Mouse (Mus musculus): ENCODE data around the gene Stxbp5. TPM values are rescaled to one million over a fixed set of nuclear protein-coding genes. Genes with fewer than 3 reads are reported as not detected.

Gene Stxbp5
- polyA plus RNA-seq, 1 experiment from 2014 or later = 6.0 TPM

GRCm38 (mm10) chr10:9732065-9732749, 168.7 kb downstream of the Stxbp5 start:
- Histone ChIP-seq H3K4me1 (no peaks in the 10 kb centered on the region), H3K27me3 (no peaks in the 10 kb centered on the region), H3K4me3 (no peak overlapping the region), H3K36me3 (ENCODE audit: poor library complexity, severe bottlenecking) (no peaks in the 10 kb centered on the region), H3K4me2 (no peak overlapping the region), H3K9me3 (replicated peaks) (no peaks in the 10 kb centered on the region), H3K9ac (no peak overlapping the region), H3K27ac (no peak overlapping the region)
- 0 out of 2 replicates have a peak, but pooled peaks have one; percentile 59 for ATAC-seq
- 70% methylated on average over 9 of the region's 9 CpGs for WGBS

GRCm38 (mm10) chr10:9722519-9723303, 178.2 kb downstream of the Stxbp5 start:
- Histone ChIP-seq H3K36me3 (ENCODE audit: poor library complexity, severe bottlenecking) (no peaks in the 10 kb centered on the region), H3K4me2 (no peak overlapping the region), H3K9me3 (replicated peaks) (no peaks in the 10 kb centered on the region), H3K9ac (no peak overlapping the region), H3K27ac (no peak overlapping the region), H3K27me3 (no peaks in the 10 kb centered on the region), H3K4me3 (no peak overlapping the region), H3K4me1 (no peaks in the 10 kb centered on the region)
- 87% methylated on average over 10 of the region's 11 CpGs for WGBS
- ATAC-seq = no peak

GRCm38 (mm10) chr10:9720027-9720426, 180.9 kb downstream of the Stxbp5 start:
- no peaks in the 10 kb centered on the region for H3K9me3 ChIP-seq (replicated peaks)
- 68% methylated on average over 5 of the region's 5 CpGs for WGBS
- no peaks in the 10 kb centered on the region for H3K27me3 ChIP-seq
- H3K4me2 ChIP-seq = no peak overlapping the region
- H3K4me3 ChIP-seq = no peak overlapping the region
- no peak overlapping the region for H3K27ac ChIP-seq
- H3K36me3 ChIP-seq (ENCODE audit: poor library complexity, severe bottlenecking) = no peaks in the 10 kb centered on the region
- no peaks in the 10 kb centered on the region for H3K4me1 ChIP-seq
- no peak overlapping the region for H3K9ac ChIP-seq
- no peak for ATAC-seq

- no peak overlapping the region for H3K4me3 ChIP-seq
- H3K4me2 ChIP-seq = no peak overlapping the region
- no peak for ATAC-seq
- whole genome bisulfite sequencing = 83% methylated on average over 5 of the region's 5 CpGs
- H3K36me3 ChIP-seq (ENCODE audit: poor library complexity, severe bottlenecking) = no peaks in the 10 kb centered on the region
- no peaks in the 10 kb centered on the region for H3K9me3 ChIP-seq (replicated peaks)
- no peaks in the 10 kb centered on the region for H3K4me1 ChIP-seq
- H3K27me3 ChIP-seq = no peaks in the 10 kb centered on the region
- H3K27ac ChIP-seq = no peak overlapping the region
- H3K9ac ChIP-seq = no peak overlapping the region
These were observed 182.8 kb downstream of the Stxbp5 start for GRCm38 (mm10) chr10:9718086-9718485.

Other genes with a start within 250 kb of the Stxbp5 start
- gene Samd5, start 225.9 kb downstream of the Stxbp5 start, polyA plus RNA-seq (2015; fragmentation: Nextera tagmentation; extraction: Ambion mirVana) = 3.7 and 3.9 TPM in 2 replicates

All from forebrain, embryonic 13.5 days (tissue).